Mouse (Mus musculus): ENCODE results near the gene Aldh3b3. TPM values are rescaled to one million over a fixed set of nuclear protein-coding genes. Genes with fewer than 3 reads are reported as not detected.

Aldh3b3 gene
- total and polyA plus RNA-seq, 3 experiments: not detected

GRCm38 (mm10) chr19:3991966-3992365 is 33.5 kb downstream of the Aldh3b3 start:
- dilution Hi-C loops (cut with MboI; ENCODE audit: extremely low pct_ligation_motif_present, extremely low pct_unique_long_range_greater_than_20kb, low sequenced_read_pairs): no loop called here

GRCm38 (mm10) chr19:3992416-3992815 is 34.0 kb downstream of the Aldh3b3 start, which contains the start of gene Tbx10:
Gene Tbx10, plus strand, starts transcription at chr19:3992752.
- TF ChIP-seq ZC3H11A (IDR thresholded peaks at IDR 0.05; ENCODE audit: low read depth, low read length): no peak
- no peak for TF ChIP-seq PAX5 (IDR thresholded peaks at IDR 0.05; ENCODE audit: low read length)
- no peak for TF ChIP-seq USF1 (IDR thresholded peaks at IDR 0.05; ENCODE audit: low read depth, low read length)
- no peak for TF ChIP-seq TCF12 (IDR thresholded peaks at IDR 0.05; ENCODE audit: low read depth, low read length)
- TF ChIP-seq JUN (IDR thresholded peaks at IDR 0.05; ENCODE audit: insufficient read depth, low read depth, low read length): no peak
- TF ChIP-seq IRF4 (IDR thresholded peaks at IDR 0.05; ENCODE audit: low read depth, low read length): no peak
- no peak for TF ChIP-seq ZMIZ1 (IDR thresholded peaks at IDR 0.05; ENCODE audit: low read depth, low read length)
- no peak for TF ChIP-seq ELF1 (IDR thresholded peaks at IDR 0.05; ENCODE audit: low read depth, low read length)
- no peak for TF ChIP-seq EP300 (IDR thresholded peaks at IDR 0.05; ENCODE audit: low read length)
- TF ChIP-seq UBTF (IDR thresholded peaks at IDR 0.05; ENCODE audit: low read depth, low read length): no peak
- no peak for TF ChIP-seq HCFC1 (IDR thresholded peaks at IDR 0.05; ENCODE audit: low read depth, low read length)
- no peak for TF ChIP-seq POLR2A (IDR thresholded peaks at IDR 0.05; ENCODE audit: low read depth, low read length)
- no peak for TF ChIP-seq POLR2AphosphoS2 (IDR thresholded peaks at IDR 0.05; ENCODE audit: low read depth, low read length)
- TF ChIP-seq RAD21 (IDR thresholded peaks at IDR 0.05; ENCODE audit: low read depth, low read length): no peak
- no peak for TF ChIP-seq NELFE (IDR thresholded peaks at IDR 0.05; ENCODE audit: low read depth, low read length)
- no peak for TF ChIP-seq ETS1 (conservative IDR thresholded peaks at IDR 0.05; ENCODE audit: low read depth, low read length)
- no peak for TF ChIP-seq GABPA (IDR thresholded peaks at IDR 0.05; ENCODE audit: insufficient replicate concordance, low read depth, low read length)
- no peak for TF ChIP-seq TBP (conservative IDR thresholded peaks at IDR 0.05; ENCODE audit: low read depth, low read length)
- TF ChIP-seq KAT2A (IDR thresholded peaks at IDR 0.05; ENCODE audit: insufficient replicate concordance, low read length): no peak
- TF ChIP-seq MYC (IDR thresholded peaks at IDR 0.05; ENCODE audit: low read depth, low read length): no peak
- H3K4me1 ChIP-seq (ENCODE audit: control insufficient read depth in 1 of 2, insufficient read depth in 2 of 2): no peaks in the 10 kb centered on the region
- peaks cover 7% of the 10 kb centered on the region for H3K9me3 ChIP-seq (replicated peaks; ENCODE audit: low read length)
- no peak within 1 kb of the TSS for H3K9ac ChIP-seq (ENCODE audit: insufficient read depth, low read depth)
- no peaks in the 10 kb centered on the region for H3K36me3 ChIP-seq (replicated peaks in 1 of 2; ENCODE audit: control insufficient read depth in 1 of 2, insufficient read depth in 1 of 2, low read length in 1 of 2)
- H3K27me3 ChIP-seq (replicated peaks): peaks cover 59% of the 10 kb centered on the region
- H3K79me2 ChIP-seq (replicated peaks; ENCODE audit: control insufficient read depth, extremely low read depth, insufficient read depth, poor library complexity, severe bottlenecking): no peaks in the 10 kb centered on the region
- in situ Hi-C loops (cut with MboI; ENCODE audit: low pct_ligation_motif_present, low pct_unique_long_range_greater_than_20kb, low sequenced_read_pairs): no loop called here
- DNase-seq (ENCODE audit: extremely low read depth): no peak
- no peak within 1 kb of the TSS for H3K27ac ChIP-seq (ENCODE audit: insufficient read depth, low read depth)
- no peak within 1 kb of the TSS for H3K4me3 ChIP-seq (replicated peaks in 1 of 3; ENCODE audit: low read depth in 2 of 3, low read length in 2 of 3, poor library complexity in 1 of 3)
- H3K4me2 ChIP-seq (ENCODE audit: insufficient read depth, low read depth, poor library complexity, severe bottlenecking): no peak within 1 kb of the TSS
- dilution Hi-C loops (cut with MboI; ENCODE audit: extremely low pct_ligation_motif_present, extremely low pct_unique_long_range_greater_than_20kb, low sequenced_read_pairs): no loop called here

More at GRCm38 (mm10) chr19:3991966-3992365, 33.5 kb downstream of the Aldh3b3 start:
- H3K27me3 ChIP-seq (replicated peaks): peaks cover 56% of the 10 kb centered on the region
- TF ChIP-seq ZC3H11A (IDR thresholded peaks at IDR 0.05; ENCODE audit: low read depth, low read length) (no peak), HCFC1 (IDR thresholded peaks at IDR 0.05; ENCODE audit: low read depth, low read length) (no peak), KAT2A (IDR thresholded peaks at IDR 0.05; ENCODE audit: insufficient replicate concordance, low read length) (no peak), EP300 (IDR thresholded peaks at IDR 0.05; ENCODE audit: low read length) (no peak), CHD2 (IDR thresholded peaks at IDR 0.05; ENCODE audit: low read length) (no peak), ZKSCAN1 (IDR thresholded peaks at IDR 0.05; ENCODE audit: borderline replicate concordance, low read depth, low read length) (no peak), TCF12 (IDR thresholded peaks at IDR 0.05; ENCODE audit: low read depth, low read length) (no peak), CHD1 (IDR thresholded peaks at IDR 0.05; ENCODE audit: low read depth, low read length) (no peak), USF2 (conservative IDR thresholded peaks at IDR 0.05; ENCODE audit: low read depth, low read length) (no peak), TBP (conservative IDR thresholded peaks at IDR 0.05; ENCODE audit: low read depth, low read length) (no peak), ELF1 (IDR thresholded peaks at IDR 0.05; ENCODE audit: low read depth, low read length) (no peak), MAFK (IDR thresholded peaks at IDR 0.05; ENCODE audit: insufficient replicate concordance, low read length) (no peak), JUND (conservative IDR thresholded peaks at IDR 0.05; ENCODE audit: low read depth, low read length) (no peak), POLR2A (IDR thresholded peaks at IDR 0.05; ENCODE audit: low read depth, low read length) (no peak), PAX5 (IDR thresholded peaks at IDR 0.05; ENCODE audit: low read length) (no peak), CTCF (conservative IDR thresholded peaks at IDR 0.05 in 1 of 2, IDR thresholded peaks at IDR 0.05 in 1 of 2; ENCODE audit: low read depth in 2 of 2, low read length in 2 of 2) (no peak), ETS1 (conservative IDR thresholded peaks at IDR 0.05; ENCODE audit: low read depth, low read length) (no peak)
- H3K9ac ChIP-seq (ENCODE audit: insufficient read depth, low read depth): no peak overlapping the region
- H3K4me1 ChIP-seq (ENCODE audit: control insufficient read depth in 1 of 2, insufficient read depth in 2 of 2): no peaks in the 10 kb centered on the region
- no peaks in the 10 kb centered on the region for H3K36me3 ChIP-seq (replicated peaks in 1 of 2; ENCODE audit: control insufficient read depth in 1 of 2, insufficient read depth in 1 of 2, low read length in 1 of 2)
- no peak overlapping the region for H3K27ac ChIP-seq (ENCODE audit: insufficient read depth, low read depth)
- in situ Hi-C loops (cut with MboI; ENCODE audit: low pct_ligation_motif_present, low pct_unique_long_range_greater_than_20kb, low sequenced_read_pairs): no loop called here
- no peak overlapping the region for H3K4me3 ChIP-seq (replicated peaks in 1 of 3; ENCODE audit: low read depth in 2 of 3, low read length in 2 of 3, poor library complexity in 1 of 3)
- H3K4me2 ChIP-seq (ENCODE audit: insufficient read depth, low read depth, poor library complexity, severe bottlenecking): no peak overlapping the region
- no peak for DNase-seq (ENCODE audit: extremely low read depth)
- no peaks in the 10 kb centered on the region for H3K79me2 ChIP-seq (replicated peaks; ENCODE audit: control insufficient read depth, extremely low read depth, insufficient read depth, poor library complexity, severe bottlenecking)
- H3K9me3 ChIP-seq (replicated peaks; ENCODE audit: low read length): peaks cover 7% of the 10 kb centered on the region
